In the genomic region with DNA sequence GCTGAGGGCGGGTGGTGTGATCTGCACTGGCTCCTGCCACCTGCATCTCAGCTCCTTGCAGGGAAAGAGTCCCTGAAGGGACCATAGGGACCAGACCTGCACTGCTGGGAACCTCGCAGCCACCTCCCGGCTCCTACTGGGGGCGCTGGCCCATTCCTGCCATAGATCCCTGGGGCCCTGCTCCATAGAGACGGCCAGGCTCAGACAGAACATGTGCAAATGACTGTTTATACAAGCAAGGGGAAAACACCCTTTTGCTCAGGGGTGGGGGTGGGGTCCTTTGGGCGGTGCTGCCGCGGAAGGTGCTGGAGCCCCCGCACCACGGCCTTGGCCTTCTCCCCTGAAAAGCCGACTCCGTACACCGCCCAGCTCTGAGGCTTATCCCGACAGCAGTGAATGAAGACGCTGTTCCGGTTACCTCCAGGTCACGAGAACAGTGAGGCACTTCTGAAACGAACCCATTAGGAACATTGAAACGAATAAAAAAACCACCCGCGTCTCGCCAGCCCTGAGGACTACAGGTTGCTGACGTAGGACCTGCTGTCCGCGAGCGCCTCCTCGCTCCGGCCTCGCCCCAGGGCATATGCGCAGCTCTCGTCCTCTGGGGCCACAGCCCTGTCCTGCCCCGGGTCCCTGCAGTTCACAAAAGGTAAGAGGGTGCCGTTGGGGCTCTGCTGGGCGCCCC, we compare ENCODE assay signal across 8 mouse cellular contexts. TPM values are rescaled to one million over a fixed set of nuclear protein-coding genes. Genes with fewer than 3 reads are reported as not detected.
DNase-seq lines count a peak whose midpoint lies in the region; ATAC-seq lines count a peak whose summit lies in the region.

No protein-coding gene starts in this region.

- H3K4me1 ChIP-seq in forebrain, embryonic 11.5 days (replicated peaks; ENCODE audit: control insufficient read depth, insufficient read depth, low read length): peaks cover 6% of the 10 kb centered on the region; the same call in 1 of the 2 replicates
- no peaks in the 10 kb centered on the region; the same call in 1 of the 2 replicates for H3K4me1 ChIP-seq in lung, embryonic 16.5 days (replicated peaks; ENCODE audit: control insufficient read depth, insufficient read depth, low read length)

- peak; percentile 84 for ATAC-seq in forebrain, embryonic 11.5 days (replicated peaks; ENCODE audit: low FRiP score)
- peak; percentile 85 for ATAC-seq in lung, embryonic 16.5 days (ENCODE audit: low read depth)

- peak overlapping the region; percentile 39 for H3K4me3 ChIP-seq in forebrain, embryonic 11.5 days (ENCODE audit: low read depth, low read length)
- H3K4me3 ChIP-seq in lung, embryonic 16.5 days (ENCODE audit: low read length): peak overlapping the region; percentile 40

- under 1% methylated on average over 34 of the region's 34 CpGs for WGBS in forebrain, embryonic 11.5 days
- 16% methylated on average over 34 of the region's 34 CpGs for WGBS in lung, embryonic 16.5 days

- peak overlapping the region; percentile 52 for H3K9ac ChIP-seq in forebrain, embryonic 11.5 days (ENCODE audit: low read length)
- peak overlapping the region; percentile 52 for H3K9ac ChIP-seq in lung, embryonic 16.5 days (ENCODE audit: low read length)

- H3K9me3 ChIP-seq in forebrain, embryonic 11.5 days (ENCODE audit: control insufficient read depth, low read length): no peaks in the 10 kb centered on the region
- H3K9me3 ChIP-seq in lung, embryonic 16.5 days (ENCODE audit: control insufficient read depth, low read length): no peaks in the 10 kb centered on the region

- peaks cover 7% of the 10 kb centered on the region; the same call in 1 of the 2 replicates for H3K27me3 ChIP-seq in forebrain, embryonic 11.5 days (ENCODE audit: control insufficient read depth, insufficient read depth, low read length)
- no peaks in the 10 kb centered on the region for H3K27me3 ChIP-seq in lung, embryonic 16.5 days (ENCODE audit: control insufficient read depth, insufficient read depth, low read depth, low read length)
- H3K27me3 ChIP-seq in splenic B cell, adult 2 months (ENCODE audit: control insufficient read depth, insufficient read depth, low read length, poor library complexity, severe bottlenecking): no peaks in the 10 kb centered on the region; the same call in 1 of the 2 replicates

- DNase-seq in thymus, postnatal 4 days: peak; percentile 19
- DNase-seq in thymus, postnatal 0 days (ENCODE audit: low spot score): no peak
- peak; percentile 74 for DNase-seq in forebrain, embryonic 11.5 days (ENCODE audit: low spot score)
- DNase-seq in kidney, adult 9 months: peak; percentile 41
- peak; percentile 19 for DNase-seq in splenic B cell, adult 2 months (ENCODE audit: low read depth, low spot score)
- no peak for DNase-seq in right cerebral cortex, postnatal 10 days (ENCODE audit: low spot score in 2 of 2)
- no peak for DNase-seq in right cerebral cortex, postnatal 36 days (ENCODE audit: low spot score in 2 of 2)

- peak overlapping the region; percentile 91 for H3K4me2 ChIP-seq in forebrain, embryonic 11.5 days (ENCODE audit: low read depth, low read length, severe bottlenecking)
- H3K4me2 ChIP-seq in lung, embryonic 16.5 days (ENCODE audit: low read depth, low read length): peak overlapping the region; percentile 51

- H3K36me3 ChIP-seq in forebrain, embryonic 11.5 days (ENCODE audit: control insufficient read depth, insufficient read depth, low read length): no peaks in the 10 kb centered on the region
- no peaks in the 10 kb centered on the region; the same call in 1 of the 2 replicates for H3K36me3 ChIP-seq in lung, embryonic 16.5 days (ENCODE audit: control insufficient read depth, insufficient read depth, low read length)
- no peaks in the 10 kb centered on the region for H3K36me3 ChIP-seq in splenic B cell, adult 2 months (ENCODE audit: control insufficient read depth, insufficient read depth, low read length, poor library complexity, severe bottlenecking)

- H3K27ac ChIP-seq in forebrain, embryonic 11.5 days (ENCODE audit: low read depth, low read length): no peak overlapping the region
- H3K27ac ChIP-seq in lung, embryonic 16.5 days (ENCODE audit: low read length): no peak overlapping the region

RNA-seq across cellular contexts. Expression of a gene that starts 31.5 kb away (rescaled TPM):
- 13.3 and 16.2 TPM in 2 replicates for polyA plus RNA-seq in thymus, postnatal 0 days (2015; fragmentation: Nextera tagmentation; extraction: Ambion mirVana)
- polyA plus RNA-seq in forebrain, embryonic 11.5 days (2014; fragmentation: Nextera tagmentation; extraction: Ambion mirVana): 25.8 and 26.1 TPM in 2 replicates
- polyA plus RNA-seq in lung, embryonic 16.5 days (2015; fragmentation: Nextera tagmentation; extraction: Ambion mirVana): 11.4 and 12.6 TPM in 2 replicates

Comparison
In these comparisons a context has a peak if more than half of its experiments do, and no peak if none do; other contexts are left out.
1. DNase-seq: peak in thymus, postnatal 4 days (single experiment), forebrain, embryonic 11.5 days (single experiment), kidney, adult 9 months (single experiment) and splenic B cell, adult 2 months (single experiment); none in thymus, postnatal 0 days (single experiment), right cerebral cortex, postnatal 10 days (0 of 2) and right cerebral cortex, postnatal 36 days (0 of 2).